Comparison of ENCODE assay signal across 14 mouse cellular contexts in genomic region chr5:130474876-130475275, GRCm38 (mm10).
A peak's percentile ranks its signal among the peaks of the same experiment; 100 is the strongest.
DNase-seq lines count a peak whose midpoint lies in the region.
"Had no signal": no experiment of that assay in that cellular context is flagged by ENCODE, and none has a peak within 500 bp of the region (broad histone marks: within the 10 kb centered on the region; RNA-seq: fewer than 3 reads in every experiment).

No protein-coding gene starts in this region.

- peak; percentile 43 for DNase-seq in left cerebral cortex, postnatal 4 days
- no peak for DNase-seq in left cerebral cortex, postnatal 10 days (ENCODE audit: extremely low spot score in 1 of 2, low spot score in 2 of 2)
- peak; percentile 93 for DNase-seq in cerebellum, adult 11-12 months
- peak; percentile 93 for DNase-seq in cerebellum, adult 9-10 months
- peak; percentile 77 to 85 for DNase-seq in cerebellum, postnatal 25 days
- no peak for DNase-seq in frontal cortex, postnatal 36 days (ENCODE audit: low spot score in 2 of 2)
- no peak for DNase-seq in layer of hippocampus, postnatal 36 days
- DNase-seq in ovary, adult 18-20 months (ENCODE audit: low spot score), result no peak
- DNase-seq: adrenal gland, adult 2 months; adrenal gland, postnatal 25 days; embryo, embryonic 11 days; gastrocnemius, postnatal 10 days; heart, adult 2 months; kidney, adult 2 months had no signal

- intact Hi-C loops in left cerebral cortex, postnatal 4 days (cut with DNase I), result loop anchor here (10.0 kb wide), 1 partner anchor 90 kb away; no protein-coding TSS in a partner anchor
- intact Hi-C loops in left cerebral cortex, postnatal 10 days (cut with DNase I), result no loop called here

Comparison
In these comparisons a context has a peak if more than half of its experiments do, and no peak if none do; other contexts are left out.
1. DNase-seq: peak in left cerebral cortex, postnatal 4 days (single experiment), cerebellum, adult 11-12 months (single experiment), cerebellum, adult 9-10 months (single experiment) and cerebellum, postnatal 25 days (2 of 2); none in left cerebral cortex, postnatal 10 days (0 of 2), frontal cortex, postnatal 36 days (0 of 2), layer of hippocampus, postnatal 36 days (0 of 2) and ovary, adult 18-20 months (single experiment).